Mouse (Mus musculus) cerebellum, postnatal 14 days (tissue): ENCODE measurements at regions not wholly inside any gene's neighbourhood (a gene's known extent, or its start where the extent isn't known, plus 50 kb on each side); places are given as distances from the start of the nearest gene placed in this dataset.
A peak's percentile ranks its signal among the peaks of the same experiment; 100 is the strongest.

ENCODE experiments used
- DNase-seq, 2 experiments: peaks; one replicate each; pipeline ENCODE4 v3.0.0; 2021; ENCODE audit warnings: mixed read lengths in 2 of 2

GRCm38 (mm10) chr10:109607121-109607520 is 596.3 kb upstream of the Syt1 start:
- no peak for DNase-seq

GRCm38 (mm10) chr10:109603241-109603640 is 592.5 kb upstream of the Syt1 start:
- DNase-seq = no peak

- no peak for DNase-seq
These were observed 587.8 kb upstream of the Syt1 start for GRCm38 (mm10) chr10:109598604-109599003.

GRCm38 (mm10) chr10:109573200-109573599 is 562.4 kb upstream of the Syt1 start:
- peak; percentile 63 to 75 for DNase-seq

GRCm38 (mm10) chr10:109569798-109570197 is 559.0 kb upstream of the Syt1 start:
- peak; percentile 87 to 88 for DNase-seq

- peak; percentile 81 to 90 for DNase-seq
These were observed 555.9 kb upstream of the Syt1 start for GRCm38 (mm10) chr10:109566675-109567074.

- no peak for DNase-seq
These were observed 550.9 kb upstream of the Syt1 start for GRCm38 (mm10) chr10:109561638-109562037.

GRCm38 (mm10) chr10:109561094-109561493 is 550.3 kb upstream of the Syt1 start:
- DNase-seq = no peak

GRCm38 (mm10) chr10:109543301-109543700 is 532.5 kb upstream of the Syt1 start:
- no peak for DNase-seq

- no peak for DNase-seq
These were observed 529.4 kb upstream of the Syt1 start for GRCm38 (mm10) chr10:109540229-109540628.

- DNase-seq = no peak
These were observed 517.3 kb upstream of the Syt1 start for GRCm38 (mm10) chr10:109528096-109528495.

- no peak for DNase-seq
These were observed 510.9 kb upstream of the Syt1 start for GRCm38 (mm10) chr10:109521681-109522080.

- DNase-seq = no peak
These were observed 506.9 kb upstream of the Syt1 start for GRCm38 (mm10) chr10:109517664-109518063.

- DNase-seq = no peak
These were observed 504.4 kb upstream of the Syt1 start for GRCm38 (mm10) chr10:109515225-109515624.

- DNase-seq = peak; percentile 10 to 48
These were observed 500.3 kb upstream of the Syt1 start for GRCm38 (mm10) chr10:109510917-109511715.

GRCm38 (mm10) chr10:109508553-109508952 is 497.8 kb upstream of the Syt1 start:
- no peak for DNase-seq

- no peak for DNase-seq
These were observed 496.4 kb upstream of the Syt1 start for GRCm38 (mm10) chr10:109507228-109507627.

GRCm38 (mm10) chr10:109504683-109505082 is 493.9 kb upstream of the Syt1 start:
- DNase-seq = peak; percentile 24 to 52

GRCm38 (mm10) chr10:109500861-109501260 is 490.1 kb upstream of the Syt1 start:
- DNase-seq = no peak

- no peak for DNase-seq
These were observed 487.5 kb upstream of the Syt1 start for GRCm38 (mm10) chr10:109498301-109498700.

GRCm38 (mm10) chr10:109496161-109496560 is 485.4 kb upstream of the Syt1 start:
- DNase-seq = peak; percentile 81 to 87

GRCm38 (mm10) chr10:109490765-109491164 is 480.0 kb upstream of the Syt1 start:
- no peak for DNase-seq

- no peak for DNase-seq
These were observed 477.2 kb upstream of the Syt1 start for GRCm38 (mm10) chr10:109488000-109488399.

- DNase-seq = no peak
These were observed 476.3 kb upstream of the Syt1 start for GRCm38 (mm10) chr10:109486917-109487604.
